Mouse (Mus musculus): ENCODE results near the gene Pfkfb2. TPM values are rescaled to one million over a fixed set of nuclear protein-coding genes. Genes with fewer than 3 reads are reported as not detected.
A peak's percentile ranks its signal among the peaks of the same experiment; 100 is the strongest.

Pfkfb2 gene
- total and polyA plus RNA-seq, 3 experiments: 13.6 to 13.9 TPM; not detected in 1

GRCm38 (mm10) chr1:130732706-130733658 lies 3.9 kb upstream of the Pfkfb2 start:
- H3K9me3 ChIP-seq (replicated peaks; ENCODE audit: insufficient read depth, low read length): no peaks in the 10 kb centered on the region
- H3K79me2 ChIP-seq (ENCODE audit: control insufficient read depth, insufficient read depth, low read length, poor library complexity): no peaks in the 10 kb centered on the region
- no peaks in the 10 kb centered on the region for H3K27me3 ChIP-seq (ENCODE audit: control insufficient read depth in 1 of 2, insufficient read depth in 2 of 2, low read length in 2 of 2)
- TF ChIP-seq POLR2AphosphoS5 (IDR thresholded peaks at IDR 0.05; ENCODE audit: borderline replicate concordance, low read depth, low read length) (no peak), RAD21 (IDR thresholded peaks at IDR 0.05; ENCODE audit: low read depth, low read length) (no peak), USF2 (IDR thresholded peaks at IDR 0.05; ENCODE audit: borderline replicate concordance in 1 of 2, insufficient read depth in 1 of 2, low read depth in 1 of 2, low read length in 2 of 2) (no peak), KAT2A (conservative IDR thresholded peaks at IDR 0.05; ENCODE audit: low read depth, low read length) (no peak), RCOR1 (IDR thresholded peaks at IDR 0.05; ENCODE audit: low read depth, low read length) (0 out of 2 replicates have a peak, but pooled peaks have one; percentile 7), SMC3 (IDR thresholded peaks at IDR 0.05; ENCODE audit: low read depth, low read length) (no peak), TCF12 (IDR thresholded peaks at IDR 0.05; ENCODE audit: low read depth, low read length) (peak; percentile 84), SIN3A (IDR thresholded peaks at IDR 0.05; ENCODE audit: low read length) (peak; percentile 47; the same call in 1 of the 2 replicates), TAL1 (IDR thresholded peaks at IDR 0.05; ENCODE audit: low read length) (peak; percentile 30), GATA1 (IDR thresholded peaks at IDR 0.05; ENCODE audit: low read depth, low read length) (peak; percentile 77), EP300 (IDR thresholded peaks at IDR 0.05; ENCODE audit: low read depth in 1 of 2, low read length in 2 of 2) (peak; percentile 35 to 69; a peak in 2 of 4 replicates), MXI1 (IDR thresholded peaks at IDR 0.05; ENCODE audit: low read depth, low read length) (no peak), ELF1 (IDR thresholded peaks at IDR 0.05; ENCODE audit: low read depth, low read length) (no peak), POLR2A (IDR thresholded peaks at IDR 0.05; ENCODE audit: control insufficient read depth in 1 of 2, insufficient read depth in 1 of 2, low read depth in 1 of 2, low read length in 2 of 2, poor library complexity in 1 of 2) (0 out of 4 replicates have a peak, but pooled peaks of 1 of the 2 experiments have one; percentile 29), NELFE (IDR thresholded peaks at IDR 0.05; ENCODE audit: low read depth, low read length) (no peak), BHLHE40 (IDR thresholded peaks at IDR 0.05; ENCODE audit: borderline replicate concordance, low read depth, low read length) (no peak), TBP (IDR thresholded peaks at IDR 0.05; ENCODE audit: low read depth, low read length) (0 out of 2 replicates have a peak, but pooled peaks have one; percentile 14), NRF1 (IDR thresholded peaks at IDR 0.05; ENCODE audit: insufficient read depth, low read depth, low read length, poor library complexity, severe bottlenecking) (0 out of 2 replicates have a peak, but pooled peaks have one; percentile 4), MAX (IDR thresholded peaks at IDR 0.05; ENCODE audit: low read length) (no peak), MEF2A (IDR thresholded peaks at IDR 0.05; ENCODE audit: extremely low read depth, insufficient replicate concordance, low read depth, low read length, poor library complexity, severe bottlenecking) (no peak), GABPA (IDR thresholded peaks at IDR 0.05; ENCODE audit: low read depth, low read length) (no peak), CTCF (IDR thresholded peaks at IDR 0.05 in 2 of 3, conservative IDR thresholded peaks at IDR 0.05 in 1 of 3; ENCODE audit: control insufficient read depth in 1 of 3, insufficient read depth in 1 of 3, low read depth in 2 of 3, low read length in 3 of 3, poor library complexity in 1 of 3, severe bottlenecking in 1 of 3) (no peak), CHD1 (IDR thresholded peaks at IDR 0.05; ENCODE audit: low read depth, low read length) (no peak), UBTF (IDR thresholded peaks at IDR 0.05; ENCODE audit: borderline replicate concordance, insufficient read depth, low read depth, low read length) (0 out of 2 replicates have a peak, but pooled peaks have one; percentile 52), MAFK (IDR thresholded peaks at IDR 0.05; ENCODE audit: borderline replicate concordance, low read depth, low read length) (no peak), ZNF384 (IDR thresholded peaks at IDR 0.05; ENCODE audit: low read depth, low read length) (peak; percentile 43)
- DNase-seq (ENCODE audit: low read depth, low spot score): peak; percentile 68
- peak overlapping the region; percentile 41 for H3K27ac ChIP-seq (ENCODE audit: control insufficient read depth, low read depth, low read length)
- peak overlapping the region; percentile 31 for H3K9ac ChIP-seq (ENCODE audit: control insufficient read depth, low read depth, low read length, poor library complexity, severe bottlenecking)
- H3K4me3 ChIP-seq (ENCODE audit: control insufficient read depth in 1 of 2, insufficient read depth in 1 of 2, low read depth in 2 of 2, low read length in 2 of 2): peak overlapping the region; percentile 32 to 38
- peaks cover 0 to 20% of the 10 kb centered on the region in 2 experiments; a peak in 2 of 4 replicates for H3K36me3 ChIP-seq (ENCODE audit: control insufficient read depth in 1 of 2, insufficient read depth in 2 of 2, low read length in 2 of 2)
- H3K4me1 ChIP-seq (ENCODE audit: control insufficient read depth in 1 of 2, insufficient read depth in 2 of 2, low read length in 2 of 2): peaks cover 0 to 26% of the 10 kb centered on the region in 2 experiments
